Mouse (Mus musculus): Measurements from ENCODE around the gene Cnnm2.

Cnnm2 gene

GRCm38 (mm10) chr19:46929044-46929587 is 167.7 kb downstream of the Cnnm2 start:
- no peak for DNase-seq (ENCODE audit: low spot score)
